Mouse (Mus musculus) ES-Bruce4 (cell line): ENCODE results near the gene Myo1a. TPM values are rescaled to one million over a fixed set of nuclear protein-coding genes. Genes with fewer than 3 reads are reported as not detected.

ENCODE experiments used
- H3K27ac ChIP-seq: 2 replicates; pipeline ENCODE4 v1.5.1; 2012; ENCODE audit warnings: low read length, inconsistent platforms; ENCODE audit not compliant: insufficient read depth
- H3K27me3 ChIP-seq: 2 replicates; pipeline ENCODE4 v1.6.1; 2012; ENCODE audit warnings: mild to moderate bottlenecking, low read length, inconsistent platforms; ENCODE audit not compliant: control insufficient read depth, poor library complexity, insufficient read depth, severe bottlenecking
- H3K36me3 ChIP-seq: 2 replicates; pipeline ENCODE4 v1.6.1; 2012; ENCODE audit warnings: inconsistent platforms, mild to moderate bottlenecking, low read length, moderate library complexity; ENCODE audit not compliant: control insufficient read depth, poor library complexity, insufficient read depth, severe bottlenecking
- H3K4me1 ChIP-seq: one replicate; pipeline ENCODE4 v1.8.1; 2011; ENCODE audit warnings: low read length; ENCODE audit not compliant: control insufficient read depth, insufficient read depth
- H3K4me3 ChIP-seq: 2 replicates; pipeline ENCODE4 v1.5.1; 2011; ENCODE audit warnings: low read depth, mild to moderate bottlenecking, low read length
- H3K9ac ChIP-seq: 2 replicates; pipeline ENCODE4 v1.6.1; 2012; ENCODE audit warnings: low read depth, mild to moderate bottlenecking, inconsistent platforms; ENCODE audit not compliant: poor library complexity, severe bottlenecking
- H3K9me3 ChIP-seq: replicated peaks from 2 replicates; pipeline ENCODE4 v1.6.1; 2012; ENCODE audit warnings: mild to moderate bottlenecking, low read length, inconsistent platforms; ENCODE audit not compliant: control insufficient read depth, poor library complexity, insufficient read depth, severe bottlenecking
- CTCF ChIP-seq: IDR thresholded peaks from one replicate; pipeline ENCODE4 v1.8.1; 2011; ENCODE audit warnings: low read depth, low read length
- EP300 ChIP-seq: IDR thresholded peaks from 2 replicates; pipeline ENCODE4 v1.6.1; 2011; ENCODE audit warnings: low read depth, low read length; ENCODE audit not compliant: insufficient read depth
- POLR2A ChIP-seq: IDR thresholded peaks from one replicate; pipeline ENCODE4 v1.8.1; 2011; ENCODE audit warnings: low read length; ENCODE audit not compliant: insufficient read depth
- polyA plus RNA-seq: library from polyadenylated mRNA; stranded (reverse); fragments of >200 nt; gene quantifications from 2 replicates; pipeline ENCODE4 v1.2.4, GENCODE M21; 2011; ENCODE audit warnings: low read depth; ENCODE audit not compliant: missing spikeins, insufficient read depth, insufficient read length

Gene Myo1a
- polyA plus RNA-seq, 1 experiment, result 0.34 TPM

DNA sequence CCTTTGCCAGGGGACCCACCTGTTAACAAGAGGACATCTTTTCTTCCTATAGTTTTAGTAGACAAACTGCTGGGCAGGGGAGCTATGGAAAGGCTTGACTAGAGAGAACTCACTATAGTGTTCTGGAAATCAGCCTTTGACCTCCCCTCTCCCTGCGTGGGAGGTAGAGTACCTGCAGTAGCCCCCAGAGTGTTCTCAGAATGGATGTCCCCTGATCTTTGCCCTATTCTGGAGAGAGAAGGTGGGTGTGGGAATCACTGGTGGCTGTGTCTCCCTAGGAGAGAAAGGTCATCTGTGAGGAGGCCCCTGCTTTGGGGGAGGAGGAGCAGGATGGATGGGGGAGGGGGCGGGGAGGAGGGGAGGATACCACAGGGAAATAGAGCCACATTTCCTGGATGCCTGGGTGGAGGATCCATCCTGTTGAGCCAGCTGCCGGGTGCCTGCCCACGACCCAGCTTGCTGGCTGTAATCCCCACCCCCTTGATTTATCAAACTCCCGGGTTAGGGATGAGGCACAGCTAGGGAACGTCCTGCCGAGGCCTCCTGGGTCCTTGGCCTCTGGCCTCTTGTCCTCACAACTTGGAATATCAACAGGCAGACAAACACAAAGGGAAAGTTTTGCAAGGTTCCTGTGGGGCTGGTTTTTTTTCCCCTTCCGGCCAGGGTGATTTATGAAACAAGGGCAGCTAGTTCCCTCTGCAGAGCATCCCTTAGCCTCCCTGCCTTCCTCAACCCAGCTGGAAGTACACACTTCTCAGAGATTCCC lies 44.1 kb downstream of the Myo1a start:
- Histone ChIP-seq H3K36me3 (peaks cover 2% of the 10 kb centered on the region), H3K4me3 (no peak overlapping the region), H3K27me3 (no peaks in the 10 kb centered on the region), H3K4me1 (peaks cover 3% of the 10 kb centered on the region), H3K27ac (0 out of 2 replicates have a peak overlapping the region, but pooled peaks have one; percentile 16), H3K9ac (peak overlapping the region; percentile 23; the same call in 1 of the 2 replicates), H3K9me3 (no peaks in the 10 kb centered on the region)
- TF ChIP-seq POLR2A (no peak), CTCF (no peak), EP300 (0 out of 2 replicates have a peak, but pooled peaks have one; percentile 49)

- Histone ChIP-seq H3K4me1 (peaks cover 3% of the 10 kb centered on the region), H3K9me3 (no peaks in the 10 kb centered on the region), H3K27me3 (no peaks in the 10 kb centered on the region), H3K4me3 (peak overlapping the region; percentile 23), H3K27ac (no peak overlapping the region), H3K36me3 (no peaks in the 10 kb centered on the region; the same call in 1 of the 2 replicates), H3K9ac (no peak overlapping the region)
- TF ChIP-seq POLR2A, result no peak
- no peak for TF ChIP-seq CTCF
- TF ChIP-seq EP300, result no peak
Observed at GRCm38 (mm10) chr10:127750136-127750777, 45.3 kb downstream of the Myo1a start.

DNA sequence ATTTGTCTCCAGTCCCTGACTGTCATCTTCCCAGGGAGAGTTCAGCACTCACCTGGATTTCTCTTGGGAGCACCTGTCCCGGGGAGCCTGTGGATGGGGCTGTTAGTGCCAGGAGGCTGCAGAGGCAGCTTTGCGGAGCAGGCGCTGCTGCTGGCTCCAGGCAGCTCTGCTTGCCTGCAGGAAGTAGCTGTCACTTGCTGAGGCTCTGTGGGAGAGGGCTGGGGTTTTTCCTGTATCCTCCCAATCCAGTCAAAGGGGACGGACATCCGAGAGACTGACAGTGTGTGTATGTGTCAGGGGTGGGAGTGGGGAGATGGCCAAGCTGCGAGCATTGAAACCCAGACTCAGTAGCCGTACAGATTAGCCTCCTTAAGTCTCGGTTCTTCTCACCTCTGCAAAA lies 46.6 kb downstream of the Myo1a start, which contains the start of gene Gpr182:
Gpr182 (minus strand) TSS at position 185 of the 400 bp plus-strand sequence.
- Histone ChIP-seq H3K36me3 (no peaks in the 10 kb centered on the region), H3K9me3 (no peaks in the 10 kb centered on the region), H3K27ac (no peak within 1 kb of the TSS), H3K4me1 (peaks cover 8% of the 10 kb centered on the region), H3K9ac (no peak within 1 kb of the TSS), H3K4me3 (peak within 1 kb of the TSS; percentile 23), H3K27me3 (0 out of 2 replicates have a peak, but pooled peaks cover 2% of the 10 kb centered on the region)
- TF ChIP-seq CTCF, result no peak
- no peak for TF ChIP-seq EP300
- no peak for TF ChIP-seq POLR2A

DNA sequence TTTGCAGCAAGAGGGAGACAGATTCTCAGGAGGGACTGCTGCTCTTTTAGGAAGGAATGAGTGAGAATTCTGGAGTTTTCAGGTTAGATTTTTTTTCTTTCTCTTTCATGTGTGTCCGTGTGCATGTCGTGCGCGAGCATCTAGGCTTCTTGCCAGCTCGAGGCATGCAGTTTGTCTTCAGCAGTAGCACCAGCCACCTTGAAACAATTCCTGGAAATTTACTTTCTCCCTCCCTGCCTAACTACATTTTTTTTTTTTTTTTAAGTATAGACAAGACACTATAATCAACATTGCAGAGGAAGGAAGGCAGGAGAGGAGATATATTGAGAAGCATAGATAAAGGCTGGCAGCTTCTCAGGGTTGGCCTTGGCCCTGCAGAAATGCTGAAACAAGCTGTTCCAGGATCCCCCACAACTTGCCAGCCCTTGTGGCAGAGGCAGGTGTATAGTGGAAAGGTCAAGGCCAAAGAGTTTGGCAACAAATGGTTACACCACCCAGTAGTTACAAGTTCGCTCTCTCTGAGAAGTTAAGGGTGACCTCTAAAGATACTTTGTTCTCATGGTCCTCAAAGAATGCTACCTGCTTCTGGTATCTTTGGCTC lies 49.7 kb downstream of the Myo1a start:
- H3K4me3 ChIP-seq, result no peak overlapping the region
- H3K36me3 ChIP-seq, result no peaks in the 10 kb centered on the region
- peaks cover 5% of the 10 kb centered on the region for H3K4me1 ChIP-seq
- H3K27me3 ChIP-seq, result 0 out of 2 replicates have a peak, but pooled peaks cover 2% of the 10 kb centered on the region
- TF ChIP-seq CTCF (no peak), EP300 (no peak), POLR2A (no peak)
- H3K9ac ChIP-seq, result no peak overlapping the region
- no peak overlapping the region for H3K27ac ChIP-seq
- H3K9me3 ChIP-seq, result no peaks in the 10 kb centered on the region

DNA sequence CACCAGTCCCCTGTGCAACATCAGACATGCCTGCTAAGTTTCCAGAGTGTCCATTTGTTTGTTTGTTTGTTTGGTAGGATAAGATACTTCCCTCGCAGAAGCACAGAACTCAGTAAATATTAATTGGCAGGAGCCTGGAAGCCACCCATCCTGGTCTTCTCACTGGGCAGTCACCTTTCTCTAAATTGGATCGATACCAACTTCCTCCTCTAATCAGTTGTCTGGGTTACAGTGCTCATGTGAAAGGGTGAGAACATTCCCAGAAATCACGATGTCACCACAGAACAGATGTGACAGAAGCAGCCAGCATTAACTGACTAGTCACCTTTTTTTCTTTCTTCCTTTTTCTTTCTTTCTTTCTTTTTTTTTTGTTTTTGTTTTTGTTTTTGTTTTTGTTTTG lies 50.3 kb downstream of the Myo1a start:
- Histone ChIP-seq H3K4me3 (no peak overlapping the region), H3K36me3 (no peaks in the 10 kb centered on the region), H3K4me1 (peaks cover 5% of the 10 kb centered on the region), H3K9ac (no peak overlapping the region), H3K27ac (no peak overlapping the region), H3K9me3 (no peaks in the 10 kb centered on the region), H3K27me3 (0 out of 2 replicates have a peak, but pooled peaks cover 2% of the 10 kb centered on the region)
- TF ChIP-seq CTCF (no peak), POLR2A (no peak)
